Mouse (Mus musculus) kidney, adult 11 months (tissue): ENCODE measurements around the gene Tmtc2.

Source experiments
- DNase-seq: peaks from one replicate; pipeline ENCODE4 v3.0.0; 2022

Gene Tmtc2

GRCm38 (mm10) chr10:105402481-105402779 is 171.8 kb downstream of the Tmtc2 start:
- DNase-seq: no peak

DNA sequence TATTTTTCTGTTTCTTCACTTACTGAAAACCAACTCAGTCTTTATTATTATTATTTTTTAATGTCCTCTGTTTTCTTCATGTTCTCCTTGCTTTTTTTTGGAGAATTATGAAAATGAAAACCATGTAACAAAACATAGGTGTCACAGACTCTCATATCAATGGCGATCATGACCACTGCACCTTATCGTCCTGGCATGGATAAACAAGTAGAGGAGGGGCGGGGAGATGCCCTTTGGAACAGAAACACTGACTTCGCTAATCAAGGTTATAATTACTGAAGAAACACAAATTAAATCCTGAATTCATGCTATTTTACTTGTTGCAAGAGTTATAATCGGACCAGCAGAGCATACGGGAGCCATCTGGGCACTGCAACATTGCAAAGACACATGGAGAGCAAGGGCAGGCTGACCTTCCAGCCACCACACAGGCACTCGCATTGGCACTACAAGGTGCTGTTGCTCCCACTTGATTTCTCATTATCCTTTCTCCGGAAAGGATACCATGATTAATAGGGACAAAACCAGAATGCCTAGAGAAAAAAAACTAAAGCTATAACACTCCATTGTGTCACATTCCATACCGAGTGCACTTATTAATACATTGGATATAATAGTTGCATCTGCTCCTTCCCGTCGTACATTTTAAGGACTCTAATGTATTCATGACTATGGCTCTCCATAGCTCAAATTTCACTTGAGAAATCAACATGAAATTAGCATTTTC is 172.3 kb downstream of the Tmtc2 start:
- DNase-seq: no peak

GRCm38 (mm10) chr10:105399316-105399715 is 174.9 kb downstream of the Tmtc2 start:
- DNase-seq: no peak

GRCm38 (mm10) chr10:105384065-105384464 is 190.2 kb downstream of the Tmtc2 start:
- no peak for DNase-seq

- DNase-seq: no peak
Measured at GRCm38 (mm10) chr10:105381705-105382104, 192.5 kb downstream of the Tmtc2 start.

DNA sequence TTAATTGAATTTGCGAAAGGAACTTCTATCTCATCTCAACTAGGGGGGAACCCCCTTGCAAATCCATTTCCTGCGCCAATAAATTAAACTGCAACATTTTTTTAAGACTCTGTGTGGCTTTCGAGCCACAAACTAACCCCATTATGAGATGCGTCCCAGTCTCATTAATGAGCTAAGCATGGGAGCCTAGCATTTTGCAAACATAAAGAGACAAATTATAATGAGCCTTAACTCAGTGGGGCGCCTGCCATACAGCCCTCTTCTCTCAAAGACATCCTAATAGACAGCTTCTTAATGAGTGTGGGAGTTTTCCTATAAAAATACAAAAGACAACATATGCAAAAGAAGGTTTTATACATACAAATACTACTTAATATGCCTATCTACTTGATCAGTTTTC is 193.0 kb downstream of the Tmtc2 start:
- no peak for DNase-seq

DNA sequence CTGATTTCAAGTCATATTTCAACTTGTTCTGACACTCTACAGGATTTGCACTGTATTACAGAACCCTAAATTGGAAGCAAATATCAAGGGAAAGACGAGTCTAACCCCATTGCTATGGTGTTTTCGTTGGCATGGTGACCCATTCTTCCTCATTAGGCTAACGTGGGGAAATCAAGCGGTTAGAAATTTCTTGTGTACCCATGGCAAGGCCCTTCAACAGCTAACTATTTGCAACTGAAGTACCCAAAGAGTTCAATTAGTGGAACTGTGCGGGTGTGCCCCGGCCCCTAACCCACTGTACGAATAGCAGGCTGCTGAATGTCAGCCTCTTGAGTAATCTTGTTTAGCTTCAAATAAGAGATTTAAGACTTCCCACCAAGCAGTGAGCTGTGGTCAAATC is 193.7 kb downstream of the Tmtc2 start:
- DNase-seq: no peak

DNA sequence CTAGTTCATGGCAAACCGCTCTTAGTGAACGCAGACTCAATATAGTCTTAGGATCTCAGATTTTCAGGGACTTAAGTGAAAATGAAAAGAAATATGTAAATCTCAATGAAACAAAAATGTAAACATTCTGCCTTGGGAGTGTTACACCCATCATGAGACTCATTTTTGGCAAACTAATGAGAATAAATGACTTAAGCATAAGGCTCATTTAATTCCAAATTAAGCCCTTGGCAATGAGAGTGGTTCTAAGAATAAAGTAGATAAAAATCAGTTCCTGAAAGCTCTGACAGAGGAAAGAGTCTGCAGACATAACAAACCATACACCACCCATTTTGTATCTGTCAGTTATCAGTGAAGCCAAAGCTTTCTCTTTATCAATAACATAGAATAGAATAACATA is 196.5 kb downstream of the Tmtc2 start:
- DNase-seq: no peak

DNA sequence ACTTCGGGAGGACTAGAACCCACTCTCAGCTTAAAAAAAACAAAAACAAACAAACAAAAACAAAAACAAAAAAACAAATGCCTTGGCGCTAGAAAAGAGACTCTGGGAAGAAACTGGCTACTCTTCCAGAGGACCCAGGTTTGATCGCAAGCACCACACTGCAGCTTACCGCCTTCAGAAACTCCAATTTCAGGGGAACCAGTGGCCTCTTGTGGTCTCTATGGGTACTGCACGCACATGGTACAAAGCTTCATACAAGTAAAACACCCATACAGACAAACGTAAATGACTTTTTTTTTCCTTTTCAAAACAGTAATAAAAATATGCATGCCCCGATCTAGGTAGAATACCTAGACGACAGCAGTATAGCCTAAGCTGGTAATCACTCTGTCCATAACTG is 201.0 kb downstream of the Tmtc2 start:
- no peak for DNase-seq

- no peak for DNase-seq
Measured at GRCm38 (mm10) chr10:105368242-105368641, 206.0 kb downstream of the Tmtc2 start.

DNA sequence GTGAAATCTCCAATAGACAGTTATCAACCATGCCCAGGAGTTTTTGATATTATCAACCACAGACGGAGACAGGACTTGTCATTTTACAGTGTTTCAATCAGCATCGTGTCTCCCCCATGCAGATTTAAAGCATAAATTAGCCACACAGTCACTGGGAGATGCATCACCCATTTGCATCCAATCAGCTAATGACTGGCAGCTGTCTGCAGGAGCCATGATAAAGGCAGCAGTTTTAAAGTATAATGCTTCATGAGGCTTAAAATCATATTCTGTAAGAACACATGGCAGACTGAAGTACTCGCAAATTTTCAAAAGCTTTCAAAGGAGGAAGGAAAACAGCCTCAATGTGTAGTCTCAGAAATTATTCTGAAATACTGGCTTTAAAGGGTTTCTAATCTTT is 209.8 kb downstream of the Tmtc2 start:
- DNase-seq: no peak

- no peak for DNase-seq
Measured at GRCm38 (mm10) chr10:105350301-105350700, 223.9 kb downstream of the Tmtc2 start.

DNA sequence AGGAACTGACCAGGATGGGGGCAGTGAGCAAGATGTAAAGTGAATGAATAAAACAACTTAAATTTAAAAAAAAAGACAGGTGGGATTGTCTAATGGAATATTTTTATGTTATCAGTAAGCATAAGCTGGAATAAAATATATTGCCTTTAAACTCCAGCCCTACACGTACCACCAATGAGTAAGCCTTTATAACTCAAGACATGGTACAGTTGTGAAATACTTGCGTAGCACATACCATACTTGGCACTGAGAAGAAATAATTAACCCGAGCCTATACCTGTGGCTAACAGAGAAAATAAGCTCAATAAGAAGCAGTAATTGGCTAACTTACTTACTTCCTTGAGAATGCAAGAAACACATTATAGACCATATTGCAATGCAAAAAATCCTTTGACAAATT is 228.3 kb downstream of the Tmtc2 start:
- no peak for DNase-seq

DNA sequence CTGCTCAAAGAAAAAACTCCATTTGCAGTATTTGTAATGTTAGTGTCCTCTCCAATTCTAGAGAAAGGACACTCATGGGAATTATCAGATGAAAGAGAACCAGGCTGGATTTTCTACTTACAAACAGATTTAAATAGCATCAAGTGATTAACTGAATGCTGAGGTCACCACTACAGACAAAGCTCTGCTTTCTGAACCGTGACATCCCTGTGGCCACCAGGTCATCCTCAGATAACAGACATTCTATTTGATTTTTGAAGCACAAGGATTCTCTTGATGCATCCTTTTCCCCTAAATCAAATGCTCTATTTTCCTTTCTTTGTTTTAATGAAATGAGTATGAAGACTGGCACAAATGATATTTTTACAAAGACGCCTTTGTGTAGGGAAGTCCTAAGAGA is 241.4 kb downstream of the Tmtc2 start:
- no peak for DNase-seq

GRCm38 (mm10) chr10:105330327-105330726 is 243.9 kb downstream of the Tmtc2 start:
- DNase-seq: no peak

GRCm38 (mm10) chr10:105323646-105324192 is 250.5 kb downstream of the Tmtc2 start:
- DNase-seq: no peak

GRCm38 (mm10) chr10:105319299-105320057 is 254.8 kb downstream of the Tmtc2 start:
- no peak for DNase-seq

DNA sequence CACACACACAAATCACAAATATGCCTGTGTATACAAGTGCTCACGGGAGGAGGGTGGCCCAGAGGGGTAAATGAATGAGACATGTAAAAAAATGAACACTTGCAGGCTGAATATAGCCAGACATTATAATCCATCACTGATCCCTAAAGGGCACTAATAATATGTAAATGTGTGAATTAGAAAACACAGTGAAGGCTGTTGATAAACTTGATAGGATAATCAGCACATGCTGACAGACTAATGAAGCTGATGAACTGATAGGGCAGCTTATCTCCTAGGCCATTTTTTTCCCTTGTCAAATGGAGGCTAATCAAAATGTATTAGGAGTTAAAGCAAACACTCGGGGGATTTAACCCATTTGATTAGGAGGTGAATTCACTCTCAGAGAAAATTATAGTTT is 255.4 kb downstream of the Tmtc2 start:
- DNase-seq: no peak

DNA sequence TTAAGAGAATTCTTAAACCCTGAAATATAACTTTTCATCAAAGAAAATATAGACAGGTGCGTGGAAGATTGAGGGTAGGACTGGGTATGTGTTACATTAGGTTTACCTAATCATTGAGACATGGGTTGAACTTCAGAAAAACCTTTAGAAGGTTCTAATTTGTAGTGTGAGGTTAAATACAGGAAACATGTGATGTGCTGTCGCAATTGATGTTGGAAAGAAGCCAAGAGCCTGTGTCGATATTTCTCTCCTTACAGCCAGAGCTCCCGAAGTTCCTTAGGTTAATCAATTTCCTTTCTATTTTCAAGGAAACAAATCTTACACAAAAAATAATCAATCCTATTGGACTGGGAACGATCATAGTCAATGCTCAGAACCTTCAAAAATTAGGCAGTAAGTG is 261.3 kb downstream of the Tmtc2 start:
- DNase-seq: no peak

DNA sequence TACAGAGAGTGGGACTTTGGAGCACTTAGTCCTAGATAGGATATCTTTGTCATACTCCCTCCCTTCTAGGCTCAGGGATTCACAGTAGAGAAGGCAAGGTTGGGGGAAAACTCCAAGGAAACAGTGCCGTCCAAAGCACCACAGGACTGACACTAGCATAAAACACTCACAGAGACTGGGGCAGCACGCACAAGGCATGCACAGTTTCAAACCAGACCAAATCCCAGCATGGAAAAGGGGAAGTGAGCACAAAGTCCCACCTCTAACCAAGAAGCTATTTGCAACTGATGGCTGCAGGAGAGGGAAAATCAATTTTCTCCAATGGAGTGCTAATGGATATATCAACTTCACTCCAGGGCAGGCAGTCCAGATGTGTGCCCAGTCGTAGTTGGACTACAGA is 276.7 kb downstream of the Tmtc2 start:
- DNase-seq: no peak

DNA sequence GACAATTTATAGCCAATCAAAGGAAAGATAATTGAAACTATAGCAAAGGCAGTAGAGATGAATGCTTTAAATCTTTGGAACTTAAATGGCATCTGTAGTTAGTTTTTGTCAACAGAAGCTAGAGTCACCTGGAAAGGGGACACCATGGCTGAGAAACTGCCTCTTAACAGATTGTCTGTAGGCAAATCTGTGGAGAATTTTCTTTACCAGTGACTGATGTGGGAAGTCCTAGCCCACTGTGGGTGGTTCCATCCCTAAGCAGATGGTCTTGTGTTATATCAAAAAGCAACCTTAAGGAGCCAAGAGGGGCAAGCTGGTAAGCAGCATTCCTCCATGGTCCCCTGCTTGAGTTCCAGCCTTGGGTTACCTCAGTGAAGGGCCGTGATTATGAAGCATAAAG is 281.3 kb downstream of the Tmtc2 start:
- DNase-seq: no peak

- no peak for DNase-seq
Measured at GRCm38 (mm10) chr10:105288472-105288871, 285.8 kb downstream of the Tmtc2 start.

DNA sequence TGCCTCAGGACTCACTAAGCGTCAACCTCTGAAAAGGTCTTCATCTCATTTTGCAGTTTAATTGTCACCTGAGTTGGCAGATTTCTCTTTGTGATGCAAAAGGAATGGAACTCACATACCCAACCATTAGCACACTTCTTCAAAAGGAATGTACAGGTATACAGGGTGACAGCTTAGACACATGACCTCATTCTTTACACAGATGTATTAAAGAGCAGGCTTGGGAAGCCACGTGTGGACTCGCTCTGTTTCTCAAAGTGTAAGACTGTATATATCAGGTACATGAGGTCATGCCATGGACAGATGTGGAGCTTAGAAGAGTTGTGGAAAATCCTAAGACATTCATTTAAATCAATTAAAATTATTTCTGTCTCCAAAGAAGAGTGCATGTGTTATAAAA is 286.7 kb downstream of the Tmtc2 start:
- no peak for DNase-seq

GRCm38 (mm10) chr10:105287064-105287463 is 287.2 kb downstream of the Tmtc2 start:
- DNase-seq: no peak

DNA sequence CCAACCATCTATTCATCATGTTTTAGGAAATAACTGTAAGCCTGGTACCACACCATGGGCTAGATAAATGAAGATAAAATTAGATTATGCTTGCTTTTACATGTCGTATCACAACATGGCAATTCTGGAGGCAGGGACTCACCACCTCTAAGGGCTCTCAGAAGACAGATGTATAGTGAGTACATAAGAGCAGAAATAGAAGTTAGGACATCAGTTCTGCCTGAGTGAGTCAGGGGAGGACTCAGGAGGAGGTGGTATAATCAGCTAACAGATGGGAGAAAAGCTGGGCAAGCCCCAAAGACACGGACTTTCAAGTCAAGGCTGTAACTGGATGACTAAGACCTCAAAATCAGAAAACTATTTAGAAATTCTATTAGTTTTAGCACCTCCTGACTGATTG is 288.0 kb downstream of the Tmtc2 start:
- DNase-seq: no peak
